Mouse (Mus musculus) G1E (cell line): ENCODE data around the gene Gnao1. TPM values are rescaled to one million over a fixed set of nuclear protein-coding genes. Genes with fewer than 3 reads are reported as not detected.

ENCODE experiments used
- ATAC-seq: 2 replicates; pipeline ENCODE4 v1.8.0; 2016; ENCODE audit warnings: mild to moderate bottlenecking; ENCODE audit not compliant: insufficient number of reproducible peaks, poor library complexity, low FRiP score, severe bottlenecking; ENCODE audit errors: extremely low read depth
- DNase-seq: peaks from one replicate; pipeline ENCODE4 v3.0.0; 2012; ENCODE audit warnings: low spot score
- H3K27me3 ChIP-seq: 2 replicates; pipeline ENCODE4 v1.6.1; 2012; ENCODE audit warnings: mild to moderate bottlenecking, low read length, inconsistent platforms; ENCODE audit not compliant: insufficient read depth
- H3K36me3 ChIP-seq: replicated peaks from 2 replicates; pipeline ENCODE3; 2012; ENCODE audit warnings: mild to moderate bottlenecking, inconsistent platforms
- H3K4me1 ChIP-seq: 2 replicates; pipeline ENCODE4 v1.6.1; 2012; ENCODE audit warnings: low read depth, low read length, inconsistent platforms, mixed read lengths; ENCODE audit not compliant: insufficient read depth
- H3K4me3 ChIP-seq: 2 replicates; pipeline ENCODE4 v1.5.1; 2012; ENCODE audit warnings: low read depth, mild to moderate bottlenecking, inconsistent platforms, low read length, moderate library complexity, mixed read lengths
- H3K9me3 ChIP-seq: replicated peaks from 2 replicates; pipeline ENCODE4 v1.6.1; 2012; ENCODE audit warnings: inconsistent platforms
- CTCF ChIP-seq: IDR thresholded peaks from 2 replicates; pipeline ENCODE4 v1.5.1; 2012; ENCODE audit warnings: low read depth, low read length, inconsistent platforms, mixed read lengths
- GATA1 ChIP-seq: IDR thresholded peaks from 2 replicates; pipeline ENCODE4 v1.6.1; 2012; ENCODE audit warnings: borderline replicate concordance, low read length, inconsistent platforms, mixed read lengths
- GATA2 ChIP-seq: IDR thresholded peaks from 2 replicates; pipeline ENCODE4 v1.6.1; 2012; ENCODE audit warnings: low read depth, low read length, inconsistent platforms, borderline replicate concordance
- POLR2AphosphoS5 ChIP-seq: IDR thresholded peaks from 2 replicates; pipeline ENCODE4 v1.6.1; 2012; ENCODE audit warnings: low read depth, low read length, inconsistent platforms; ENCODE audit not compliant: insufficient replicate concordance
- TAL1 ChIP-seq: conservative IDR thresholded peaks from 2 replicates; pipeline ENCODE4 v1.6.1; 2012; ENCODE audit warnings: low read depth, low read length, inconsistent platforms, mixed read lengths
- polyA plus RNA-seq: library from polyadenylated mRNA; stranded (reverse); fragments of >175 nt; gene quantifications from 2 replicates; pipeline ENCODE4 v1.2.3, GENCODE M21; 2012
- total RNA-seq, 2 experiments: library from RNA; stranded (forward) in 1 of 2; stranded (reverse) in 1 of 2; fragments of 200-1000 nt in 1 of 2; fragments of >200 nt in 1 of 2; fragmentation: Nextera tagmentation in 1 of 2; gene quantifications; 2 replicates each; pipeline ENCODE4 v1.2.3; 2014 to 2017

Gnao1 gene
- total and polyA plus RNA-seq, 3 experiments = 0.27 TPM; not detected in 2

DNA sequence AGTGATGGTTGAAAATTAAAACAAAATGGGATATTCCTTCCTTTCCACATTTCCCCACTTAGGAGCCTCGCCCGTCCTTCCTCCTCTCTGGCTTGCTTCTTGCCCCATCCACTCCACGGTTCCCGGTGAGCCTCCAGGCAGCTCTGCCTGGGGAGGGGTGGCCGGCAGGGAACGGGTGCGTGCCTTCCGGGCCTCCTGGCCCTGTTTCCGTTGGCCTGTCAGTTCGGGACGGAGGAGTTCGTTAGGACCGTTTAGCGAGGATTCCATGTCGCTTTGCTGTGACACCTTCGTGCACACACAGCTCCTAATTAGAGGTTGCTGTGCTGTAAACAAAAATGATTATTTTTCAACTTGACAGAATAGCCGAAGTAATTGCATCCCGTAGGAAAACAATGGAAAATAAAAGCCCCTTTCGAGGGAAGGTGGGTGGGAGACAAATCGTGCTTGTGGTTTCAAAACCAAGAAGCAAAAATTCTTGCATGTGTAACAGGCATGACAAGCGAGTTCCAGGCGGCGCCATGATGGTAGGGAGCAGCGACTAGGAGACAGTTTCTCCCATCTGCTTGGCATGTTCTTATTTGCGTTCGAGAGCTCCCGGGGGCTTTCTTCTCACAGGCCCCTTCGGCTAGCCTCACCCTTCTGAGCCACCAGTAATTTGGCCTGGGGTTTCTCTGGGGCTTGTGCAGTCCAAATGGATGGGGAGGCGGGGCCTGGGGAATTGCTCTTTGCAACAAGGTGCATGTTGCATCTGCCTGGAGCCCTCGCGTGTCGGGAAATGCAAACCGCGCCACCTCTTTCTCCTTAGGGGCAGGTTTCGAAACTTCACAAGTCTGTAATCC, 3.0 kb downstream of the Gnao1 start:
- Histone ChIP-seq H3K36me3 (no peaks in the 10 kb centered on the region), H3K4me3 (no peak overlapping the region; the same call in 1 of the 2 replicates), H3K27me3 (no peaks in the 10 kb centered on the region), H3K4me1 (no peaks in the 10 kb centered on the region), H3K9me3 (peaks cover 70% of the 10 kb centered on the region)
- DNase-seq = no peak
- no peak for TF ChIP-seq POLR2AphosphoS5
- TF ChIP-seq GATA2 = no peak
- TF ChIP-seq TAL1 = no peak
- TF ChIP-seq CTCF = no peak
- no peak for TF ChIP-seq GATA1
- ATAC-seq = no peak

DNA sequence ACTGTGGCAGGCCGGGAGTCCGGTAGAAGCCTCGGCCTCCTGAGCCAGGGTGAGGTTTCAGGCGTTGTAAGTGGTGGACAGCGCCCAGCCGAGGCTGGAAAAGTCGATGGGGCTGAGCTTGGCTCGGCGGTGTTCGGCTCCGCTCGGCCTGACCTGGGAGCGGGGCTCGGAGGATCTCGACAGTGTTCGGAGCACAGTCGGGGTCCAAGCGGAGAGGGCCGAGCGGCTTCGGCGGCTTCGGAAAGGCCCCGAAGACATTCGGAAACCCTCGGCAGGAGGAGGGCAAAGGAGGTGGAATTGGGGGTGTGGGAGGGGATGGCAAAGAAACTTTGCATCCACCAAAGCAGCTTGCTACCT, 3.6 kb downstream of the Gnao1 start:
- ATAC-seq (no peak), DNase-seq (no peak)
- TF ChIP-seq GATA1 (no peak), GATA2 (no peak), CTCF (no peak), POLR2AphosphoS5 (no peak), TAL1 (no peak)
- no peak overlapping the region; the same call in 1 of the 2 replicates for H3K4me3 ChIP-seq
- H3K27me3 ChIP-seq = no peaks in the 10 kb centered on the region
- H3K9me3 ChIP-seq = peaks cover 72% of the 10 kb centered on the region
- H3K36me3 ChIP-seq = no peaks in the 10 kb centered on the region
- no peaks in the 10 kb centered on the region for H3K4me1 ChIP-seq

DNA sequence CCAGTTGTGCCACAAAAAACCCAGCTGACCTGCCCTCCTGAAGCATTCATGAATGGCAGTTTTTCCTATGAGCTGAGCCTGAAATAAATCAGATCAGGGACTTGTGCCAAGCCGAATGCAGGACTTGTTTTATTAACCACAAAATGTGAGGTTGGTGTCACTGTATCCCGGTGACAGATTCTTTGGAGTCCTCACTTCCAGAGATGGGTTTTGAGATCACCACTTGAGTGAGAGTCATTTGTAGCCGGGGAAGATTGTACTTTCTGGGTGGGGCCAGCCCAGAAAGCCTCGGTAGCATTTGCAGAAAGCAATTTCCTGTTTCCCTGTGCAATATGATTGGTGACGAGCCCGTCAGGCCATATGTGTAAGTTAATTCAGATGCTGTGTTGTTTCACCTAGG, 4.5 kb downstream of the Gnao1 start:
- no peaks in the 10 kb centered on the region for H3K27me3 ChIP-seq
- no peak for TF ChIP-seq CTCF
- no peak for TF ChIP-seq GATA1
- TF ChIP-seq POLR2AphosphoS5 = no peak
- no peak for TF ChIP-seq TAL1
- TF ChIP-seq GATA2 = no peak

DNA sequence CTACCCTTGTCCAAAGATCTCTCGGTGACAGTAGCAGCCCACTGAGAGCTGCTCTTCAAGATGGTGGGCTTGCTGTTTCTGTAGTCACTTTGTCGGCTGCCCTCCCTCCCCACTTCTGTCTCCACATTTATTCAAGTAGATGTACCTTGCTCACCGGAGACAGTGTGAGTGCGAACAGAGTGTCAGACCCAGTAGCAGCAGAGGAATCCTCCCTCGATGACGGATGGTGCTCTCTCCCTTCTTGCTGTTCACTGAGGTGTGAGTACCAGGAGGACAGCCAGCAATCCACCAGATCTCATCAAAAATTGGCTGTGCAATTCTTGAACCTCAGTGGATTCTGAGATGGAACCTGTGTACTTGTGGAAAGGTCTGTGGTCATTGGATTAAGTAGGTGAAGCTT, 6.5 kb downstream of the Gnao1 start:
- no peaks in the 10 kb centered on the region for H3K27me3 ChIP-seq

More for the DNA sequence above, 4.5 kb downstream of the Gnao1 start:
- ATAC-seq (no peak), DNase-seq (no peak)
- no peaks in the 10 kb centered on the region for H3K4me1 ChIP-seq
- H3K9me3 ChIP-seq = peaks cover 69% of the 10 kb centered on the region
- no peaks in the 10 kb centered on the region for H3K36me3 ChIP-seq
- no peak overlapping the region for H3K4me3 ChIP-seq

DNA sequence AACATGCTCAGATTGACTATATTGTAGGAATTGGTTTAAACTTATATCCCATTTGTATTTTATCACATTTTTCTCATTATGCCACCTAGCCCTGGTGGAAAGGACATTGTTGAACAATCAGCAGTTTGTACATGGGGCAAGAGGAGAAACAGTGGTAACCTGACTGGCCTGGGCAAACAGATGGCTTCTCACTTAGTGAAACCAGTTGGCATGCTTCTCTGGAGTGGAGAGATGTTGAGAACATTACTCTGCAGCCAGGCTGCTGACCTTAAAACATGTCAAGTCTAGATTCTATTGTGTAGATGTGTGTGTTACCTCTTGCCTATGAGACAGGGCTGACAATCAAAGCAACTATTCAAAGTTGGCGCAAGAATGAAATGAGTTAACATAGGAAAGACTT, 7.6 kb downstream of the Gnao1 start:
- peaks cover 65% of the 10 kb centered on the region for H3K9me3 ChIP-seq
- no peaks in the 10 kb centered on the region for H3K36me3 ChIP-seq
- no peaks in the 10 kb centered on the region for H3K27me3 ChIP-seq
- TF ChIP-seq CTCF (no peak), GATA2 (no peak), POLR2AphosphoS5 (no peak), TAL1 (no peak), GATA1 (no peak)
- no peak overlapping the region for H3K4me3 ChIP-seq
- ATAC-seq (no peak), DNase-seq (no peak)
- no peaks in the 10 kb centered on the region for H3K4me1 ChIP-seq

More for the DNA sequence above, 6.5 kb downstream of the Gnao1 start:
- Histone ChIP-seq H3K4me1 (no peaks in the 10 kb centered on the region), H3K36me3 (no peaks in the 10 kb centered on the region), H3K4me3 (no peak overlapping the region), H3K9me3 (peaks cover 66% of the 10 kb centered on the region)
- DNase-seq = no peak
- no peak for ATAC-seq
- TF ChIP-seq TAL1 (no peak), GATA1 (no peak), GATA2 (no peak), CTCF (no peak), POLR2AphosphoS5 (no peak)

DNA sequence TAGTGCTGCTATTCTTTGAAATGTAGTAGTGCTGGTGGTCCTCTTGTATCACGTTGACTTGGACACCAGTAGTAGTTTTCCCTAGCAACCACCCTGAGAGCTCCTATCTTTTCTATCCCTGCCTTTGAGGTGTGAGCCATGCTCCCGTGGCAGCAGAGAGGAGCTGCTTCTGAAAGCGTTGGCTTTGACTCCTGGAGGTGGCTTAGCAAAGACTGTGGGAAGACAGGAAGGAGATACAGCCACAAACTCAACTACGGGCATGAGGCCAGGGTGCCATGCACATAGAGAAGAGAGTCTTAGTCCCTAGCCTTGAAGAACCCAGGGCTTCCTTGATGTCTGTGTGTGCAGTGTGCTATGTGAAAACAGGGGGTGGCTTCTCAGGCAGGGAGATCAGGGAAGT, 10.2 kb downstream of the Gnao1 start:
- no peak for TF ChIP-seq GATA2
- no peak for TF ChIP-seq GATA1
- TF ChIP-seq TAL1 = no peak
- TF ChIP-seq POLR2AphosphoS5 = no peak
- TF ChIP-seq CTCF = no peak
- H3K9me3 ChIP-seq = peaks cover 64% of the 10 kb centered on the region
- H3K36me3 ChIP-seq = no peaks in the 10 kb centered on the region
- no peak for DNase-seq
- H3K4me3 ChIP-seq = no peak overlapping the region
- H3K4me1 ChIP-seq = no peaks in the 10 kb centered on the region
- no peaks in the 10 kb centered on the region for H3K27me3 ChIP-seq
- no peak for ATAC-seq
